Mouse (Mus musculus): Measurements from ENCODE around the gene Tmem95.

GRCm38 (mm10) chr11:69920266-69921031 is 42.6 kb upstream of the Tmem95 start:
- no peak for TF ChIP-seq POLR2A (IDR thresholded peaks at IDR 0.05; ENCODE audit: borderline replicate concordance, extremely low read depth, insufficient read depth, insufficient read length, poor library complexity, severe bottlenecking)
- TF ChIP-seq CTCF (IDR thresholded peaks at IDR 0.05; ENCODE audit: borderline replicate concordance, extremely low read depth, insufficient read depth, insufficient read length), result no peak

All from brain, embryonic 14.5 days (tissue).